Mouse (Mus musculus): Measurements from ENCODE around the gene Armc7.

Gene Armc7

DNA sequence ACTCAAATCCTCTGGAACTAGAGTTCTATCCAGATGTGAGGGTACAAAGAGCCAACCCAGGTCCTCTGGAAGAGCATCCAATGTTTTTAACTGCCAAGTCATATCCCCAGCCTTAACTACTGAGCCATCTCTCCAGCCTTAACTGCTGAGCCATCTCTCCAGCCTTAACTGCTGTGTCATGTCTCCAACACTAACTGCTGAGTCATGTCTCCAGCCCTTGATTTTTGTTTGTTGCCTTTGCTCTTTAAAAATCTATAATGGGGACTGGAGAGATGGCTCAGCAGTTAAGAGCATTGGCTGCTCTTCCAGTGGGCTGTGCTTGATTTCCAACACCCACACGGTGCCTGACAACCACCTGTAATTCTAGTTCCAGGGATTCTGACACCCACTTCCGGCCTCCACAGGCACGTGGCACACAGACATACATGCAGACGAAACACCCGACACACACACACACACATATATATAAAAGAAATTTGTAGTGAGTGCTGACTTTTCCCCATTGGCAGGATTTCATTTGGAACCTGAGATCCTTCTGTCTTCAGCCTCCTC, 37.8 kb upstream of the Armc7 start:
- TF ChIP-seq NANOG (IDR thresholded peaks at IDR 0.05; ENCODE audit: borderline replicate concordance, low read length) (no peak), CTCF (conservative IDR thresholded peaks at IDR 0.05; ENCODE audit: low read length) (no peak), POU5F1 (IDR thresholded peaks at IDR 0.05; ENCODE audit: borderline replicate concordance, low read length) (no peak)
- Histone ChIP-seq H3K4me1 (replicated peaks; ENCODE audit: low read depth, low read length) (peaks cover 45% of the 10 kb centered on the region), H3K27me3 (ENCODE audit: insufficient read depth, low read length) (peaks cover 39% of the 10 kb centered on the region), H3K9me3 (ENCODE audit: low read length) (peaks cover 15% of the 10 kb centered on the region), H3K4me3 (replicated peaks; ENCODE audit: low read length) (no peak overlapping the region), H3K36me3 (ENCODE audit: insufficient read depth, low read length) (peaks cover under 1% of the 10 kb centered on the region; the same call in 1 of the 2 replicates)

- TF ChIP-seq CTCF (conservative IDR thresholded peaks at IDR 0.05; ENCODE audit: low read length) (no peak), NANOG (IDR thresholded peaks at IDR 0.05; ENCODE audit: borderline replicate concordance, low read length) (no peak), POU5F1 (IDR thresholded peaks at IDR 0.05; ENCODE audit: borderline replicate concordance, low read length) (no peak)
- peaks cover 45% of the 10 kb centered on the region for H3K27me3 ChIP-seq (ENCODE audit: insufficient read depth, low read length)
- H3K4me3 ChIP-seq (replicated peaks; ENCODE audit: low read length), result no peak overlapping the region
- peaks cover 15% of the 10 kb centered on the region for H3K9me3 ChIP-seq (ENCODE audit: low read length)
- peaks cover 40% of the 10 kb centered on the region for H3K4me1 ChIP-seq (replicated peaks; ENCODE audit: low read depth, low read length)
- no peaks in the 10 kb centered on the region for H3K36me3 ChIP-seq (ENCODE audit: insufficient read depth, low read length)
Measured at GRCm38 (mm10) chr11:115439326-115439725, 36.1 kb upstream of the Armc7 start.

- Histone ChIP-seq H3K36me3 (ENCODE audit: insufficient read depth, low read length) (no peaks in the 10 kb centered on the region), H3K4me3 (replicated peaks; ENCODE audit: low read length) (peak within 1 kb of the TSS; percentile 58), H3K9me3 (ENCODE audit: low read length) (peaks cover 15% of the 10 kb centered on the region), H3K4me1 (replicated peaks; ENCODE audit: low read depth, low read length) (peaks cover 36% of the 10 kb centered on the region), H3K27me3 (ENCODE audit: insufficient read depth, low read length) (peaks cover 47% of the 10 kb centered on the region)
- TF ChIP-seq POU5F1 (IDR thresholded peaks at IDR 0.05; ENCODE audit: borderline replicate concordance, low read length) (no peak), NANOG (IDR thresholded peaks at IDR 0.05; ENCODE audit: borderline replicate concordance, low read length) (no peak), CTCF (conservative IDR thresholded peaks at IDR 0.05; ENCODE audit: low read length) (peak; percentile 85)
Measured at GRCm38 (mm10) chr11:115439906-115440595, 35.4 kb upstream of the Armc7 start, which contains the start of gene Trim80. Trim80 (plus strand) TSS chr11:115440545.

DNA sequence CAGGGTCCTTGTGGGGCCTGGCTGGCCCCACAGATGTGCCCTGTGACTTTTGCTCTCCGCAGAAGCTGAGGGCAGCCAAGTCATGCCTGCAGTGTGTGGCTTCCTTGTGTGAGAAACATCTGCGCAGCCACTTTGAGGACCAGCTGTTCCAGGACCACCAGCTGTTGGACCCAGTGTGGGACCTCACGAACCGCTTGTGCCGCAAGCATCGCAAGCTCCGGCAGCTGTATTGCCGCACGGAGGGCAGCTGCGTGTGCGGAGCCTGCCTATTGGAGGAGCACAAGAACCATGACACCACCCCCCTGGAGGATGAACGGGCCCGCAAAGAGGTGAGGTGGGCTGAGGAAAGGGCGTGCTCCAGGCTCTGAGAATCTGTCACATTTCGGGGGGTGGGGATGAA, 34.0 kb upstream of the Armc7 start:
- H3K27me3 ChIP-seq (ENCODE audit: insufficient read depth, low read length), result peaks cover 51% of the 10 kb centered on the region

GRCm38 (mm10) chr11:115446906-115447305, 28.6 kb upstream of the Armc7 start:
- Histone ChIP-seq H3K27me3 (ENCODE audit: insufficient read depth, low read length) (peaks cover 67% of the 10 kb centered on the region), H3K4me1 (replicated peaks; ENCODE audit: low read depth, low read length) (peaks cover 43% of the 10 kb centered on the region)
- no peak for TF ChIP-seq NANOG (IDR thresholded peaks at IDR 0.05; ENCODE audit: borderline replicate concordance, low read length)
- TF ChIP-seq CTCF (conservative IDR thresholded peaks at IDR 0.05; ENCODE audit: low read length), result no peak
- no peak for TF ChIP-seq POU5F1 (IDR thresholded peaks at IDR 0.05; ENCODE audit: borderline replicate concordance, low read length)

More for the DNA sequence above, 34.0 kb upstream of the Armc7 start:
- H3K9me3 ChIP-seq (ENCODE audit: low read length), result peaks cover 15% of the 10 kb centered on the region
- peaks cover 23% of the 10 kb centered on the region for H3K4me1 ChIP-seq (replicated peaks; ENCODE audit: low read depth, low read length)
- TF ChIP-seq NANOG (IDR thresholded peaks at IDR 0.05; ENCODE audit: borderline replicate concordance, low read length), result no peak
- no peak for TF ChIP-seq CTCF (conservative IDR thresholded peaks at IDR 0.05; ENCODE audit: low read length)
- TF ChIP-seq POU5F1 (IDR thresholded peaks at IDR 0.05; ENCODE audit: borderline replicate concordance, low read length), result no peak
- H3K36me3 ChIP-seq (ENCODE audit: insufficient read depth, low read length), result no peaks in the 10 kb centered on the region
- peak overlapping the region; percentile 58 for H3K4me3 ChIP-seq (replicated peaks; ENCODE audit: low read length)

GRCm38 (mm10) chr11:115447321-115447885, 28.1 kb upstream of the Armc7 start:
- H3K4me3 ChIP-seq (replicated peaks; ENCODE audit: low read length), result peak overlapping the region; percentile 67
- H3K9me3 ChIP-seq (ENCODE audit: low read length), result peaks cover 3% of the 10 kb centered on the region; the same call in 1 of the 2 replicates
- H3K27me3 ChIP-seq (ENCODE audit: insufficient read depth, low read length), result peaks cover 62% of the 10 kb centered on the region
- no peak for TF ChIP-seq NANOG (IDR thresholded peaks at IDR 0.05; ENCODE audit: borderline replicate concordance, low read length)
- no peaks in the 10 kb centered on the region for H3K36me3 ChIP-seq (ENCODE audit: insufficient read depth, low read length)
- H3K4me1 ChIP-seq (replicated peaks; ENCODE audit: low read depth, low read length), result peaks cover 45% of the 10 kb centered on the region

More at GRCm38 (mm10) chr11:115446906-115447305, 28.6 kb upstream of the Armc7 start:
- Histone ChIP-seq H3K36me3 (ENCODE audit: insufficient read depth, low read length) (no peaks in the 10 kb centered on the region), H3K9me3 (ENCODE audit: low read length) (peaks cover 3% of the 10 kb centered on the region; the same call in 1 of the 2 replicates), H3K4me3 (replicated peaks; ENCODE audit: low read length) (no peak overlapping the region; the same call in 1 of the 2 replicates)

DNA sequence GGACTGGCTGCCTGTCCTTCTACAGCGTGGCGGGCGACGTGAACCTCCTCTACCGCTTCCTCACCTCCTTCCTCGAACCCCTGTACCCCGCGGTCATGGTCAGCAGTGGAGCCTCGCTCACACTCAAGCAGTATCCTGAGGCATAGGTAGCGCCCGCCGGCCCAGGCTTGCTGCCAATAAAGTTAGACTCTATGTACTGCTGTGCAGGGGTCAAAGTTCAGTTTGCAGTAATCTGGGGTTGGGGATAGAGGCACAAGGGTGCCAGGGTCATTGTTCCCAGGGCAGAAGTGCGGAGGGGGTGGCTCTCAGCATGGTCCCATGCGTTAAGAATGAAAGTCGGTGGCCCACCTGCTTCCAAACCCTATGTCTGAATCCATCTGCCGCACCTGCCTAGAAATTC, 27.4 kb upstream of the Armc7 start:
- Histone ChIP-seq H3K4me3 (replicated peaks; ENCODE audit: low read length) (peak overlapping the region; percentile 67), H3K4me1 (replicated peaks; ENCODE audit: low read depth, low read length) (peaks cover 45% of the 10 kb centered on the region), H3K9me3 (ENCODE audit: low read length) (peaks cover 3% of the 10 kb centered on the region; the same call in 1 of the 2 replicates), H3K27me3 (ENCODE audit: insufficient read depth, low read length) (peaks cover 61% of the 10 kb centered on the region), H3K36me3 (ENCODE audit: insufficient read depth, low read length) (no peaks in the 10 kb centered on the region)
- no peak for TF ChIP-seq POU5F1 (IDR thresholded peaks at IDR 0.05; ENCODE audit: borderline replicate concordance, low read length)
- TF ChIP-seq CTCF (conservative IDR thresholded peaks at IDR 0.05; ENCODE audit: low read length), result no peak
- no peak for TF ChIP-seq NANOG (IDR thresholded peaks at IDR 0.05; ENCODE audit: borderline replicate concordance, low read length)

DNA sequence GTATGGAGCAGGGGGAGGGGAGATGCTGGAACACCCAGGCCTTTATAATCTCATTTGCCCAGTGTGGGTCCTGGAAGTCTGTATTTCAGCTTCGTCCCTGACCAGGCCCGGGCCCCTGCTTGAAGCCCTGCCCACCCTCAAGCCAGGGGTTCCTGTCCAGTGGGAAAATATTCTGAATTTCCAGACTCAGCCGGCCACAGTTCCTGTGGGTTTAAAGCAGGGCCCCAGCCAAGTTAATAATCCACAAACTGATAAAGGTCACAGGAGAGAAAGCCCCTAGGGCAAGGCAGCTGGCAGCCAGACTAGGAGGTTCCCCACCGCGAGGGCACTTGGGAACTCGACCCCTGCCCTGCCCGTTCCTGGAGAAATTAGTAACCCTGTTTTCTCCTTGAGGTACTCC, 26.5 kb upstream of the Armc7 start:
- H3K4me3 ChIP-seq (replicated peaks; ENCODE audit: low read length), result no peak overlapping the region
- H3K9me3 ChIP-seq (ENCODE audit: low read length), result peaks cover 3% of the 10 kb centered on the region; the same call in 1 of the 2 replicates
- no peaks in the 10 kb centered on the region for H3K36me3 ChIP-seq (ENCODE audit: insufficient read depth, low read length)
- H3K4me1 ChIP-seq (replicated peaks; ENCODE audit: low read depth, low read length), result peaks cover 45% of the 10 kb centered on the region
- H3K27me3 ChIP-seq (ENCODE audit: insufficient read depth, low read length), result peaks cover 65% of the 10 kb centered on the region
- TF ChIP-seq CTCF (conservative IDR thresholded peaks at IDR 0.05; ENCODE audit: low read length) (no peak), NANOG (IDR thresholded peaks at IDR 0.05; ENCODE audit: borderline replicate concordance, low read length) (no peak), POU5F1 (IDR thresholded peaks at IDR 0.05; ENCODE audit: borderline replicate concordance, low read length) (no peak)
